Mouse (Mus musculus): ENCODE results near the gene A930033H14Rik.

- TF ChIP-seq POLR2A (IDR thresholded peaks at IDR 0.05; ENCODE audit: borderline replicate concordance, control insufficient read depth, low read depth, low read length) (no peak), CTCF (IDR thresholded peaks at IDR 0.05; ENCODE audit: control insufficient read depth, insufficient read depth, low read length) (no peak)
Observed at GRCm38 (mm10) chr10:69238311-69238710, 25.4 kb upstream of the A930033H14Rik start.
